Mouse (Mus musculus): Measurements from ENCODE around the gene Atp6v0a4. TPM values are rescaled to one million over a fixed set of nuclear protein-coding genes. Genes with fewer than 3 reads are reported as not detected.
A peak's percentile ranks its signal among the peaks of the same experiment; 100 is the strongest.

Gene Atp6v0a4
- polyA plus RNA-seq, 1 experiment = 1.5 TPM

DNA sequence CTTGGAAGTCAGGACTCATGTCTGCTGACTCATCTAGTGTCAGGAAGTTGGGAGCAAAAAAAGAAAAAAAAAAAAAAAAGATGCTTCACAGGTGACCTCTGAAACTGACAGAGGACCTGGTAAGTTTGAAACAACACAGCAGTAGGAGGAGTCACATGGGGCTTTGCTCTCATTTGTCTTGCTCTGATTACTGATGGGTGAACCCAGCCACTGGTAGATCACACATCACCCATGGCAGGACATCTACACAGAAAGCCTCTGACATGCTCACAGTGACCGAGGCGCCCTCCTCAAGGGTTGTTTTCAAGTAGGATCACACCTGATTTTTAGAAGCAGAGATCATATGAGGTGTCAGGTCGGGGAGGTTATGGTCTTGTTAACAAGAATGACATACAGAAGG is 1.1 kb upstream of the Atp6v0a4 start:
- no peak for DNase-seq (ENCODE audit: low spot score)

DNA sequence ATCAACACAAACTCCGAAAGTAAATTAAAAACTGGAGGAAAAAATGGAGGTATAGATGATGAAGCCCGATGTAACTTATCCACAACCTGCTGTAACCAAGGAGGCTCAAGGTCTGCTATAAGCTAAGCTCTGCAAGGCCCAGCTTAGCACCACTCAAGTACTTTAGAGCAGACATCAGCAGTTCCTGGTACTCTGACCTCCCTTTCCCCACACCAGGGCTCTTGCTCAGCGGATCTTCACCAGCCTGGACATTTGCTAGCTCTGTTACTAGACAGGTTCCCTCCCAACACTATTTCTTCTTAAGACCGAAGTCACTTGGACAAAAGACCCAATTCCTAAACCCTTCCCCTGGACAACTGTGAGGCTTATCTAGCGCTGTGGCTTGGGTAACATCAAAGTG is 496 bp upstream of the Atp6v0a4 start:
- DNase-seq (ENCODE audit: low spot score) = no peak

DNA sequence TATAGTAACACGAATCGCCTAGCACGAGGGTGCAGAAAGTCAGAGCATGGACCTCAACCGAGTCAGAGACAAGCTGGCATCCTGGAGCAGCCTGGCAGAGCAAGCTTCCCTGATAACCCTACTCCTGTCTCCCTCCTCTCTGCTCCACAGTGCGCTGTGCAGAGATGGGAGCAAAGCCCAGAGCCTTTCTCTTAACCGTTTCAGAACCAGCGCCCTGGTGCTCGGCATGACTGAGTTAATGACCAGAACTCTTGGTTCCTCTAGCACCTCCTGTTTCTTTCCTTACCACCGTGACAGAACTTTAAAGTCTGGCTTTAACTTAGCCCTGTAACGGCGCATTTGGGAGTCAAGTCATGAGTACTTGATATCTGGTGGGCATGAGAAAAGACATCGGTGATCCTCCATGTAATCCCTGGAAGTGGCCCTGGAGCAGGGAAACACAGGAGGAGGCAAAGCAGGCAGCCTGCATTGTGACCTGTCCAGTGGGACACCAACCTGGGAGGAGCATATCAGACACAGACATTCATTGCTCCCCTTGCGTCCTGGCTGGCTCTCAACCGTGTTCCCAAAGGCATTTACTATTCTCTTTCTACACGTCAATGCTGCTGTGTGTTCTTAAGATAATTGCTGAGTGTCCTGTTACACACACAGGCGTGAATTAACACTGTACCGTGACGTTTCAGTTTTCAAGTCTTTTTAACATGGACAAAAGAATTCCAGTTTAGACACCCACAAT is 747 bp downstream of the Atp6v0a4 start:
- no peak for DNase-seq (ENCODE audit: low spot score)

DNA sequence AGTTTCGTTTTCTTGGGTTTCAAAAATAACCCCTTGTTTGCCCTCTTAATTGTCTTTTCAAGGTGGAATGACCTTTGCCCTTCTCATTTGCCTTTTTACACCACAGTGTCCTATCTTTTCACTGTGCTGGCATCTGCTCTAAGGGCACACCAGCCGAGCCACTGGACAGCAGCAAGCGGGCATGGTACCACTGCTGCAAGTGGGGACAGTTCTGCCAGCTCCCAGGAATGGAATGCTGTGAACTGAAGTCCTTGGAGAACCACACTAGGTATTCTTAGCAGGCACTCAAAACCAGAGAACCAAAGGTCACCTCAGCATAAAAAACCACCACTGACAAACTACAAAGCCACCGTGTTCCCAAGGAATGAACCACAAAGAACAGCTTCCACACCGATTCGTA is 1.6 kb downstream of the Atp6v0a4 start:
- DNase-seq (ENCODE audit: low spot score) = no peak

- no peak for DNase-seq (ENCODE audit: low spot score)
Measured at GRCm38 (mm10) chr6:38121843-38122242, 2.5 kb downstream of the Atp6v0a4 start.

GRCm38 (mm10) chr6:38120681-38121371 is 3.6 kb downstream of the Atp6v0a4 start:
- DNase-seq (ENCODE audit: low spot score) = no peak

DNA sequence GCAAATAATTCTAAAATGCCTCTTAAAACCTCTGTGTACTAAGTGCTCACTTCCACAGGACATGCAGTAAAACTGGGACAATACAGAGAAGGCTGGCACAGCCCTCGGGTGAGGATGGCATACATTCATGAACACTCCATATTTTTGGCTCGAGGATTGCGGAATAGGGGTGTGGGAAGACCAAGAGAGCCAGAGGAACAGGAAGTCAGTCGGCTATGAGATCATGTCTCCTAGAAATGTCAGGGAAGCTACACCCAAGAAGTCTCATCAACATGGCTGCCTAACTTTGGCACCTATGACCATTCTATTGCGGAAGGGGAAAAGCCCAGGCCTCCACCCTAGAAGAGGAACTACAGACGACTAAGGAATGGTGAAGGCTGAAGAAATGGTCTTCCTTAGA is 6.0 kb downstream of the Atp6v0a4 start:
- no peak for DNase-seq (ENCODE audit: low spot score)

DNA sequence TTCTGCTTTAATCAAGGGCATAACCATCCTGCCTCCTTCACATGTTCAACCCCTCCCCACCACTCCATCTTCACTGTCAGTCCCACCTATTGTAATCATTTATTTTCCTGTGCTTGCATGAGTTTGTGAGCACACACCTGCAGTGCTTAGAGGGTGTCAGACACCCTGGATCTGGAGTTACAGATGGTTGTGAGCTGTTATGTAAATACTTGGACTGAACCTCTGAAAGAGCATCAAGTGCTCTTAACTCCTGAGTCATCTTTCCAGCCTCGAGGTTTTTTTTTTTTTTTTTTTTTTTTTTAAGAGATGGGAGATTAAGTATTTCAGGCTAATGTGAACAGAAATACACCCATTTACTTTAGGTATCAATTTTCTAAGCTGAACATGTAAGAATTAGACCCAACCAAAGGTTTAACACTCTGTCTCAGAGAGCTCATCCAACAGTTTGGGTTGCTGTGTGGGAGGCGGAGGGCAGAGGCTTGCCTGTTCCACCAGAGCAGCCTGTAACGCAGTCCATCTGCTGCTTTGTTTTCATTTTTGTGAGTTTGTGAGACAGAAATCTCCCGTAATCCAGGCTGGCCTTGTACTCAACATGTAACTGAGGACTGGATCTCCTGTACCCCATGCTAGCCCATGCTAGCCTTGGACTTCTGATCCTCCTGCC is 8.1 kb downstream of the Atp6v0a4 start:
- DNase-seq (ENCODE audit: low spot score) = no peak

GRCm38 (mm10) chr6:38110859-38111258 is 13.5 kb downstream of the Atp6v0a4 start:
- no peak for DNase-seq (ENCODE audit: low spot score)

- no peak for DNase-seq (ENCODE audit: low spot score)
Measured at GRCm38 (mm10) chr6:38109871-38110270, 14.5 kb downstream of the Atp6v0a4 start.

GRCm38 (mm10) chr6:38109160-38109795 is 15.1 kb downstream of the Atp6v0a4 start, which contains the start of gene Tmem213:
Tmem213 (plus strand) TSS chr6:38109255.
- no peak for DNase-seq (ENCODE audit: low spot score)

- DNase-seq (ENCODE audit: low spot score) = no peak
Measured at GRCm38 (mm10) chr6:38108449-38108848, 15.9 kb downstream of the Atp6v0a4 start.

DNA sequence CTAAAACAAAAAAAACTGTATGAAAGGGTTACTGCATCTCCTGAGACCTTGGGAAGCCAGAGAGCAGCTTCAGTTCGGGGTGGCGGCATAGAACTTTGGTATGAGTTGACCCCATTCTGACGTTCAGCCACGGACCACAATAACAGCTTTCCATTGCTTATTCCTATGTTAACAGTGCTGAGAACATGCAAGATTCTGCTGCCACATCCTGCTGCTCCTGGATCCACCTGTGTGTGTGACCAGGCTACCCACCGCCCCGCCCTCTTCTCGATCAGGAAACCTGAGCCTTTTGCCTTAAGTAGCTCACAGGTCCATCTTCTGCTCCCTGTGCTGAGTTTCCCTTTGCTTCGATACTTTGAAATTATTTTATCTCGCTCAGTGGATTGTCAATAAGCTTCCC is 18.5 kb downstream of the Atp6v0a4 start:
- no peak for DNase-seq (ENCODE audit: low spot score)

DNA sequence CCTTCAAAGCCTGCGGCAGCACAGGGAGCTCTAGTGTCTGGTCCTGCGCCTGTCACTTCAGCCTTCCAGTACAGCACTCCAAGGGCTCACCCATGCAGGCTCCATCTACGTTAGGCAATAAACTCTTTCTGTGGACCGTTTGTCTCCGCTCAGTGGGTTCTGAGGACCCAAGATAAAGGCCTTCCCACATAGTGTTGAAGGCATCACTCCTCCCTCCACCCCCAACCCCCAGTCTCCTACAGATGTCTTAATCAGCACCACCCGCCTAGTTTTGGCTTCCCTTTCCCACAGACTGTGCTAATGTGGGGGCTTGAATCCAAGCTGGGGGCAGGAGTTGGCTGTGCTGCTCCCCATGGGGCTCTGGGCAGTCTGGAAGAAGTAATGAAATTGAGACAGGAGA is 20.6 kb downstream of the Atp6v0a4 start:
- no peak for DNase-seq (ENCODE audit: low spot score)

DNA sequence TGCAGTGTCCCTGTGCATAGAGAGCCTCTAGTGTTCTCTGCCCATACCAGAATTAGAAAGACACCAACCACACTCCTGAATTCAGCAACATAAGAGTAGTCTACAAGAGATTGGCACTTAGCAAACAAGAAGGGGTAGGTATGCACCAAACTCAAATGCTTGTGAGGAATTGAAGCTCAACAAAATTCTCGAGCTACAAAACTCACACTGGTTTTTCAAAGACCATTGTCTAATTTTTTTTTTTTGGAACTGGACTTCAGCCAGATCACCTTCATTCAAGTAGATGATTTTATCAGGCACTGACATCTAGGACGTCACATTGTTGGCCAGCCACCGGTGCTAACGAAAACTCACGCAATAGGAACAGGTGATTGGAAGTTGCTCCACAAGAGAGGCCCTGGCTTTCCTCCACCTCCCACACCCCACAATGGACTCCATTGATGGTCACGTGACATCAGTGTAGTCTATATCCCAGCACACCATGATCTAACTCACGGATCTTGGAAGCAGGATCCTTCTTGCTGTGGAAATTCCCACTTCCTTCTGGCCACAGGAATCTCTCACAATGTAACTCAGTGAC is 22.1 kb downstream of the Atp6v0a4 start:
- DNase-seq (ENCODE audit: low spot score) = no peak

GRCm38 (mm10) chr6:38096961-38097370 is 27.4 kb downstream of the Atp6v0a4 start:
- DNase-seq (ENCODE audit: low spot score) = peak; percentile 25

DNA sequence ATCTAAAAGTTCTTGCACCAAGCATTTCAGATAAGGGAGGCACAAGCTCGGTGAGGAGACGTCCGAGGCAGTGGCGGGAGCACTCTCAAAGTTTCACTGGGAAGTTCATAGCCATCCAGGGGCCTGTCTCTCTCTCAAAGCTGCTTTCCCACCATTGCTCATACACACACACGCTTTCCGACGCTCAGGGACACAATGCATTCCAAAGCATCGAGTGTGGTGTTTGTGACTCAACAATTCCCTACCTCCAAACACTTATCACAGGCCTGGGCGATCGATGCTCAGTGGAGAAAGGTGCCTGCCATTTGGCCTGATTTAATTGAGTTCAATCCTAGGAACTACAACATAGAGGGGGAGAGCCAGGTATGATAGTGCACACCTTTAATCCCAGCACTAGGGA is 29.7 kb downstream of the Atp6v0a4 start:
- no peak for DNase-seq (ENCODE audit: low spot score)

DNA sequence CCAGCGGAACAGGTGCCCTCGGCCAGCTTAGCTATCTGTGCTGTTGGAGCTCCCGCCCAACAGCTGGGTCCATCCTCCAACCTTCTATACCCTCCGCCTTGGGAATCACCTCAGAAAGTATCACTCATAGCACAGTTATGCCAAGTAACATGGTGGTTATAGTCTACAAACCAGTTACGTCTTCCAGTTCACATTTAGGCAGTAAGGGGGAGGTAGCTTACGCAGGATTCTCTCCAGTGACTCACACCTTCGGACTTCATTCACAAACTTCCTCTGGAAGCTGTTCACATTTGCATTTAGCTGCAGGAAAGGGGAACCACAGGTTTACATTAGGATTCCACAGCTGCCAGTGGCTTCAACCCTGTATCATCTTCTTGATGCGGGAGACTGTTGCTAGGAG is 31.8 kb downstream of the Atp6v0a4 start:
- no peak for DNase-seq (ENCODE audit: low spot score)

DNA sequence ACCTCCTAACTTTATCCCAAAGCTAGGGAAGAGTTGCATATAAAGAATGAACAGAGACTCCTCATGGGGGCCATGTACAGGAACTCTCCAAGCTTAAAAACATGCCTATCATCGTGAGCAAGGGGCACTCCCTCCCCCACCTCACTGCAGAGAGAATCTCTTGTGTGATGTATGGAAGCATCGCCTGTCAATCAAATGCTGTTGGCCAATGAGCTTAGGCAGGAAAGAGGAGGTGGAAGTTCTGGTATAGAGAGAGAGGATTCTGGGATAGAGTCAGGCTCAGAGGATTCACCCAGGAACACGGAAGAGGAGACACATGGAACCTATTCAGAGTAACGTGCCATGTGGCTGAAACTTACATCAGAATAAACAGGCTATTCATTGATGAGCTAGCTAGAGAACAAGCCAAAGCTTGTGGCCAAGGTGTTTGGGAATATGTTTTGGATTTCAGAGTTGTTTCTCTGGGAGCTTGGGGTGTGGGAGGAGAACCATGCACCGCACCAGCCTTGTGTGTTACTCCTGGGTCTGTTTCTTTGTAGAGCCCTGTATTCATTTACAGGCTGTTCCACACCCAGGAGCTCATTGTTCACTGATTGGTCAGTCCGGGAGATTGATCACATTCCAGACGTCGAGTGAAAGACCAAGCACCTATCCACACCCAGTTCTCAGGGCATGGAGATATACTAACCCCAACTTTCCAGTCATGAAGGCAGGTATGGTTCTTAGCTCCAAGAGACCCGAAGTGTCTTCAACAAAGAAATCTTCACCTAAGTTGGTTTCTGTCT is 37.0 kb downstream of the Atp6v0a4 start:
- DNase-seq (ENCODE audit: low spot score) = no peak

DNA sequence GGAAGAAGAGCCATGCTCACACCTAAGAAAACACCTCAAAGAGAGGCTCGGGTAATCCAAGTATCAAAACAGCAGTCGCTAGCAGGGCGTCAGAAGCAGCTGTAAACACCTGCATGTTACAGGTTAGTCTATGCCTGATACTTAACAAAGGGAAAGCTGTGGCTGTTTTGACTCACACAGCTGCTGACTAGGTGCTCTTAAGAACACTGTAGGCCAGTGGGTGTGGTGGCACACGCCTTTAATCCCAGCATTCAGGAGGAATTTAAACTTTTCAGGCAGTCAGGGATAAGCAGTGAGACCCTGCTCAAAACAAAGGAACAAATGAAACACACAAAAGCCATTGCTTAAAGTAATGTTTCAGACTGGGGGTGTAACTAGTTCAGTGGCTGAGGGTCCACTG is 41.2 kb downstream of the Atp6v0a4 start:
- no peak for DNase-seq (ENCODE audit: low spot score)

DNA sequence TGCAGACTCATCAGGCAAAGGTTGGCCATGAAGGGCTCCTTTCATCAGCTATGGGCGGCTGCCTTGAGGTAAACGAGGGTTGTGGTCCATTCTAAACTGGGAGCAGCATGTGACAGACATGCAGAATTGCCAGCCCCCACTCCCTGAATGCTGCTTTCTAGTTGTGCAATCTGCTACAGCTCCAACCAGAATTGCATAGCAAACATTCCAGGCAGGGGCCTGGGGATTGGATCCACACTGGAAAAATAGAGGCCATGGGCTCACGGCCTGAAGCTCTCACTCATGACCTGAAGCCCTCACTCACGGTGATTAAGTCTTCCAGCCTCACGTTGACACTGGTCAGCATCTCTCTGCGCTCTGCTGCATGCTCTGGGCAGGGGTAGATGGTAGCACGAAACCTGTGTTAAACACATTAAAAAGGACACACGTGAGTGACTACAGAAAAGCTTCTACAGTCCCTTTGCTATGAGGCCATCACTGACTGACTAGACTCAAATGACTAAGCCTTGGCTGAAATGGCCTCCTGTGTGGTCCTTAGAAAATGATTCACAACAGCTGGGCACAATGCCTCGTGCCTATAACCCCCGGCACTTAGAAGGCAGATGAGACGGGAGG is 42.6 kb downstream of the Atp6v0a4 start:
- DNase-seq (ENCODE audit: low spot score) = no peak

Measured in urinary bladder, adult 2 months (tissue).